Mouse (Mus musculus): ENCODE data around the gene Frs3.

Gene Frs3

GRCm38 (mm10) chr17:47735553-47736100 is 46.8 kb downstream of the Frs3 start:
- DNase-seq (ENCODE audit: low spot score): no peak

DNA sequence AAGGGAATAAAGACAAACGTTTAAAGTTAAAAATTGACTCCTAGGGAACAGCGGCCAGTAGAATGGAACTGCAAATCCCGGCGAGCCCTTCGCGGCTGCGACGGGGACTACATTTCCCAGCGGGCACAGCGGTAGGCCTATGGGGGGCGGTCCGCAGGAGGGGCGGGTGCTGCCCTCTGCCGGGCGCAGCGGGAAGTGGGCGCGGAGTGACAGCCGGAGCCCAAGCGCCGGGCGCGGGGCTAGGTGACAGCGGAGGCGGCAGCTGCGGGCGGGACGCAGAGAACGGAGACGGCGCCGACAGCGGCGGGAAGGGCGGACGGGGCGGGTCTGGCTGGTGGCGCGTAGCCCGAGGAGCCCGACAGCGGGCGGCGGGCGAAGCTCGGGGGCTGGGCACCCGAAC is 48.0 kb downstream of the Frs3 start, which contains the start of gene Tfeb:
Tfeb (plus strand) TSS at position 175 of the 400 bp plus-strand sequence.
- peak; percentile 99 for DNase-seq (ENCODE audit: low spot score)

- DNase-seq (ENCODE audit: low spot score): peak; percentile 79
Observed at GRCm38 (mm10) chr17:47737271-47738065, 48.6 kb downstream of the Frs3 start.

- DNase-seq (ENCODE audit: low spot score): peak; percentile 39
Observed at GRCm38 (mm10) chr17:47738066-47738878, 49.4 kb downstream of the Frs3 start.

DNA sequence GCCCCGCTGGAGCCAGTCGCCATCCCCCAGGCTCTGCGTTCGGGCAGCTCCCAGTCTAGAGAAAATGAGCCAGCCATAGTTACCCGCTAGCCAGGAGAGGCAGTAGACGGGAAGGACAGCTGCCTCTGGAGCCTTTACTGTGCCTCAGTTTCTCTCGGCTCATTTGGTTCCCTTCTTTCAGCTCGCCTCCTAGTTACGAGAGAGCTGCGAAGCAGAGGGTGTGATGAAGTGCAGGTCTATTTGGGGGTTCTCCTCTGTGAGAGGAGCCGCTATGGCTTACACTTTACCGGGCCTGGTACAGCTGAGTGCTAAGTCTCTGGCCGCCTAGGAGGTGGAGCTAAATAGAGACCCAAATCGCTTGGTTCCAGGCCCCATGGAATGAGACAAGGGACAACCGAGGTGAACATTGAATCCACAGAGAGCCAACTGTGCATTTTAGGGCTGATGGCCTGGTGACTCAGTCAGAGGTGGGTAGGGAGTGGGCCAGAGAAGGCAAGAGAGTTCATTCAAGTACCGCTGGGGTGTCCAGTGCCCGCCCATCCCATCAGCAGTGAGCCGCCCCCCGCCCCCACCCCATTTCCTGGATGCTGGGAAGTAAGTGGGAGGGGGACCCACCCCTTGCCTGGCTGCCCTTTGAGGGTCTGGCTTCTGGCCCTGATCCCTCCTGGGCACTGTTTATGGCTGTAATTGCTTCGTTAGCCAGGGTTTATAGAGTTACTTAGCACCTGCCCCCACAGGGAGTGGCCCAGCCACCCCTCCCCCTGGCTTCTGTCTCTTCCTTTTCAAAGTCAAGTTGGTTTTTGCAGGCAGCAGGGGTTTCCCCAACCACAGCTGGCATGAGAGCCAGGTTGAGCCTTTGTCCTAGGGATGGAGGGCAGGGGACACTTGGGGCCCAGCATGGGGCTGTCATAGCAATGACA is 50.3 kb downstream of the Frs3 start:
- no peak for DNase-seq (ENCODE audit: low spot score)

DNA sequence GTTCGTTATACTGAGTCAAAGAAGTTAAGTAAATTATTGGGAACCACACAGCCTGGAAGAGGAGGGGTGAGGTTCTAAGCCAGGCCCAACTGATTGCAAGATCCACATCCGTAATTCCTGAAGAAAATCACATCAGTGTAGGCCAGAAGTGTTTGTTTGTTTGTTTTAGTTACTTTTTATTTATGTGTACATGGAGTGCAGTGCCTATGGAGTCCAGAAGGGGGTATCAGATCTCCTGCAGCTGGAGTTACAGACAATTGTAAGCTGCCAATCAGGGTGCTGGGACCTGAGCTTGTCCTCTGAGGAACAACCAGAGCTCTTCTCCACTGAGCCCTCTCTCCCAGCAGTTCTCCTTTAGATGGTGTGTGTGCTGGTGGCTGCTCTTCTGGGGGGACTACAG is 51.4 kb downstream of the Frs3 start:
- no peak for DNase-seq (ENCODE audit: low spot score)

- DNase-seq (ENCODE audit: low spot score): no peak
Observed at GRCm38 (mm10) chr17:47742991-47743734, 54.3 kb downstream of the Frs3 start.

DNA sequence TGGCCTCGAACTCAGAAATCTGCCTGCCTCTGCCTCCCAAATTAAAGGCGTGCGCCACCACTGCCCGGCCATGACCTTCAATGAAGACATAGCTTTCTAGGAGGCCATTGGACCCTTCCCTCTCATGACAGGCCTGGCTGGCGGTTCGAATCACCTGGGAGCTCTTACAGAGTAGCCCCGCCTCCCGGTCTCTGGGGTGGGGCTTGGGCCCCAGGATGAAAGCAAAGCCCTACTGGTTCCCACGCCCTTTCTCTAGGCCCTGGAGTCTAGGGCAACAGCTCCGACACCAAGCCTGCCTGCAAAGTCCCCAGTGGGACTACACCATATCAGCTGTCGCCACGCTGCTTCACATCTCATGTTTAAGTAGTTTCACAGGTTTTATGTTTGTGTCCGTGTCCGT is 55.3 kb downstream of the Frs3 start:
- no peak for DNase-seq (ENCODE audit: low spot score)

DNA sequence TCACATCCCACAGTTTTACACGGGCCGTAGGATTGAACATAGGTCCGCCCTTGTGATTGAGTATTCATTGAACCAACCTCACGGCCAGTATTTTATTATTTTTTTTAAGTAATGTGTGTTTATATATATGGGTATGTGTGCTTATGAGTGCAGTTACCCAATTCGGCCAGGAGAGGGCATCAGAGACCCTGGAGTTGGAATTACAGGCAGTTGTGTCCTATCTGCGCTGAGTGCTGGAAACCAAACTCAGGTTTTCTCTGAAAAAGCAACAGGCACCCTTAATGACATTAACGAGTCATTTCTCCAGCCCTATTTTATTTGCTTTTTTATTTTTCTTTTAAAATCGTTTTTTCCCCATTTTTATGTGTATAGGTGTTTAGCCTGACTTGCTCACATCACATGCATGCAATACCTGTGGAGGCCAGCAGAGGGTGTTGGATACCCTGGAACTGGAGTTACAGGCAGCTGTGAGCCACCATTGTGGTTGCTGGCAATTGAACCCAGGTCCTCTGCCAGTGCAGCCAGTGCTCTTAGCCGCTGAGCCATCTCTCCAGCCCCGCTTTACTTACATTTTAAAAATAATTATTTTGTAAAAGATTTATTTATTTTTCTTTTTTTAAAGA is 56.0 kb downstream of the Frs3 start:
- DNase-seq (ENCODE audit: low spot score): no peak

GRCm38 (mm10) chr17:47748791-47749553 is 60.1 kb downstream of the Frs3 start:
- DNase-seq (ENCODE audit: low spot score): no peak

DNA sequence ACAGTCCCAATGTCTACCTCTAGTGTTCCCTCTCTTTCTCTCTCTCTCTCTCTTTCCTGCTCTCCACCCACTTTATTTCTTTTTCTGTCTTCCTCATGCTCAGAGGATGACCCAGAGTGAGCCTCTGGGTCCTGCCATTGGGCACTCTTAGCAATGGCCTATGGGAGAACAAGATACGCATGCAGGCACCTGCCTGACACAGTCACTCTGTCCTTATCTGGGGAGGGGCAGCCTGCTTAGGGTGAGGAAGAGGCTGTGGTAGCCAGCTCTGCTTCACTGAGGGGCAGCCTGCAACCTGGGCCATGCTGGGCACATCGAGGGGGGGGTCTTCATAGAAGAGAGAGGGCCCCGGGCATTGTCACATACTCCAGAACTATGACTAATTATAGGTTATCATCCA is 60.8 kb downstream of the Frs3 start:
- DNase-seq (ENCODE audit: low spot score): no peak

DNA sequence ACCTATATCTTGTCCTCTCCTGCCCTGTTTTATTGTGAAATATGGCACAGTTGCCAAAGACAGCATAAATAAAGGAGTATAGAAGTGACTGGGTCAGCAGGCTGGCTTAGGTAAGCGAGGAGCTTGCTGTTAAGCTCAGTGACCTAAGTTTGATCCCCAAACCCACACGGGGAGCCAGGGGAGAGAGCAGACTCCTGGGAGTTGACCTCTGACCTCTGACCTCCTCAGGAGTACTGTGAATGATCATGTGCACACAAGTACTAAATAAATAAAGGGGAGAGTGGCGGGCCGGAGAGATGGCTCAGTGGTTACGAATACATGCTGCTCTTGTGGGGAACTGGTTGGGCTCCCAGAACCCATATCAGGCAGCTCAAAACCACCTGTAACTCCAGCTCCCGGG is 61.3 kb downstream of the Frs3 start:
- DNase-seq (ENCODE audit: low spot score): no peak

DNA sequence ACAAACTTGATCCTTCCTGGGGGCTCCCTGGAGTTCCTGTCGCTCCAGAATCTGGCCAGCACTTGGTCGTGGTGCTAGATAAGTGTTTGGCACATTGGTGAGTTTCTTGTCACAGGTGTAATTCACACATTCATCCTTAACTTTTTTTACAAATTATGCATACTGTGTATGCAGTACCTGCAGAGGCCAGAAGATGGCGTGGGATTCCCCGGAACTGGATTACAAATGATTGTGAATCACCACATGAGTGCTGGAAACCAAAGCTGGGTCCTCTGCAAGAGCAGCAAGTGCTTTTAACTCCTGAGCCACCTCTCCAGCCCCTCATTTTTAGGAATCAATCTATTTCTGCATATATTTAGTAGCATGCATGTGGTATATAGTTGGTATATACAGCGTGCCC is 63.0 kb downstream of the Frs3 start:
- DNase-seq (ENCODE audit: low spot score): no peak

DNA sequence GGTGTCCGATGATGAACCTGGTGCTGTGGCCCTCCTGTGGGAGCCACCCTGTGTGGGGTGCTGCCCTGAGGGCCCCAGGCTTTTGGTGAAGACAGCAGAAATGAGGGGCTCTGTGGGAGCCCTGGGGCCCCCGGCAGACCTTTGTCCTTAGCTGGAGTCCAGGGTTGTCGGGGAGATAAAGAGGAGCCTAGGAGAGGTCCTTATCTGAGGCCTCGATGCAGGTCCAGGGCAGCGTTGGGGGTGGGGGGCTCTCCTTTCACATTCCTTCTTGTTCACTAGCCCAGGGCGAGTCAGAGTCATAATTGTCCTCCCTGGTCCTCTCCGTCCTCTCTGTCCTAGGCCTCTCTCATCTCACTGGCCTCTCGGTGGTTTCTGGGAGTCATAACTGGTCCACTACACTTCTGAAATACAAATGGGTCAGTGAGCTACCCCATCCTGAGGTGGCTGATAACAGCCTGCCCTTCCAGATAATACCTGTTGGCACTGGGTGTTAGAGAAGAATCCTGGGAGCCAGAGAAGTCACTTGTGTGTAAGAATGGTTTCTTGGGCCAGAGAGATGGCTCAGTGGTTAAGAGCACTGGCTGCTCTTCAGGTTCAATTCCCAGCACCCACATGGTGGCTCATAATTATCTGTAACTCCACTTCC is 64.4 kb downstream of the Frs3 start:
- DNase-seq (ENCODE audit: low spot score): no peak
